Mouse (Mus musculus) MEL (cell line): ENCODE measurements around the gene Serpinf1. TPM values are rescaled to one million over a fixed set of nuclear protein-coding genes. Genes with fewer than 3 reads are reported as not detected.
A peak's percentile ranks its signal among the peaks of the same experiment; 100 is the strongest.

Experiments used
- DNase-seq: peaks from one replicate; pipeline ENCODE4 v3.0.0; 2011; ENCODE audit warnings: low read depth, low spot score
- H3K27ac ChIP-seq: 2 replicates; pipeline ENCODE4 v1.5.1; 2012; ENCODE audit warnings: low read depth, mild to moderate bottlenecking, control low read depth, low read length, moderate library complexity; ENCODE audit not compliant: control insufficient read depth
- H3K27me3 ChIP-seq, 2 experiments: fragments of 150-350 bp in 1 of 2; sonication (generic) in 1 of 2; 2 replicates each; pipeline ENCODE4 v1.6.1; 2012; ENCODE audit warnings: low read length in 2 of 2, mild to moderate bottlenecking in 2 of 2, improper control_type of control experiment in 1 of 2, moderate library complexity in 1 of 2; ENCODE audit not compliant: insufficient read depth in 2 of 2, control insufficient read depth in 1 of 2
- H3K36me3 ChIP-seq, 2 experiments: 2 replicates each; pipeline ENCODE4 v1.6.1; 2012 to 2014; ENCODE audit warnings: low read length in 2 of 2, improper control_type of control experiment in 1 of 2, inconsistent platforms in 1 of 2, mild to moderate bottlenecking in 1 of 2; ENCODE audit not compliant: insufficient read depth in 2 of 2, control insufficient read depth in 1 of 2
- H3K4me1 ChIP-seq, 2 experiments: fragments of 150-350 bp in 1 of 2; sonication (generic) in 1 of 2; 2 replicates each; pipeline ENCODE4 v1.6.1; 2012; ENCODE audit warnings: low read length in 2 of 2, improper control_type of control experiment in 1 of 2, mild to moderate bottlenecking in 1 of 2; ENCODE audit not compliant: insufficient read depth in 2 of 2, control insufficient read depth in 1 of 2
- H3K4me3 ChIP-seq, 2 experiments: fragments of 150-350 bp in 1 of 2; sonication (generic) in 1 of 2; 2 replicates each; pipeline ENCODE4 v1.5.1; 2012; ENCODE audit warnings: low read depth in 2 of 2, low read length in 2 of 2, mild to moderate bottlenecking in 2 of 2, moderate library complexity in 2 of 2, control low read depth in 1 of 2, improper control_type of control experiment in 1 of 2; ENCODE audit not compliant: control insufficient read depth in 1 of 2, insufficient read depth in 1 of 2
- H3K79me2 ChIP-seq: 2 replicates; pipeline ENCODE4 v1.6.1; 2012; ENCODE audit warnings: mild to moderate bottlenecking, low read length, moderate library complexity; ENCODE audit not compliant: control insufficient read depth, poor library complexity, insufficient read depth
- H3K9ac ChIP-seq: 2 replicates; pipeline ENCODE4 v1.6.1; 2012; ENCODE audit warnings: low read depth, mild to moderate bottlenecking, control low read depth, low read length, moderate library complexity; ENCODE audit not compliant: control insufficient read depth, poor library complexity, severe bottlenecking
- H3K9me3 ChIP-seq: fragments of 150-350 bp; sonication (generic); replicated peaks from 2 replicates; pipeline ENCODE4 v1.6.1; 2012; ENCODE audit warnings: mild to moderate bottlenecking, low read length, improper control_type of control experiment, moderate library complexity; ENCODE audit not compliant: insufficient read depth
- CTCF ChIP-seq, 3 experiments: IDR thresholded peaks in 2 of 3; conservative IDR thresholded peaks in 1 of 3; 2 replicates each; pipeline ENCODE4 v1.5.1; 2011 to 2012; ENCODE audit warnings: low read length in 3 of 3, low read depth in 2 of 3, mild to moderate bottlenecking in 2 of 3, improper control_type of control experiment in 1 of 3, inconsistent platforms in 1 of 3, mixed read lengths in 1 of 3, moderate library complexity in 1 of 3; ENCODE audit not compliant: control insufficient read depth in 1 of 3, insufficient read depth in 1 of 3, poor library complexity in 1 of 3, severe bottlenecking in 1 of 3
- E2F4 ChIP-seq: IDR thresholded peaks from 2 replicates; pipeline ENCODE4 v1.6.1; 2011; ENCODE audit warnings: low read depth, low read length, improper control_type of control experiment, borderline replicate concordance
- EP300 ChIP-seq, 2 experiments: IDR thresholded peaks; 2 replicates each; pipeline ENCODE4 v1.6.1; 2011; ENCODE audit warnings: improper control_type of control experiment in 2 of 2, low read length in 2 of 2, low read depth in 1 of 2, mild to moderate bottlenecking in 1 of 2
- ETS1 ChIP-seq: IDR thresholded peaks from 2 replicates; pipeline ENCODE4 v1.6.1; 2012; ENCODE audit warnings: low read depth, mild to moderate bottlenecking, inconsistent platforms, low read length, improper control_type of control experiment, moderate library complexity
- MAZ ChIP-seq: IDR thresholded peaks from 2 replicates; pipeline ENCODE4 v1.6.1; 2012; ENCODE audit warnings: low read depth, mild to moderate bottlenecking, inconsistent platforms, low read length, improper control_type of control experiment
- MXI1 ChIP-seq: IDR thresholded peaks from 2 replicates; pipeline ENCODE4 v1.6.1; 2011; ENCODE audit warnings: mild to moderate bottlenecking, low read depth, low read length, improper control_type of control experiment
- NELFE ChIP-seq: IDR thresholded peaks from 2 replicates; pipeline ENCODE4 v1.6.1; 2011; ENCODE audit warnings: low read depth, low read length, improper control_type of control experiment
- POLR2A ChIP-seq, 2 experiments: IDR thresholded peaks; 2 replicates each; pipeline ENCODE4 v1.6.1; 2011 to 2012; ENCODE audit warnings: low read length in 2 of 2, mild to moderate bottlenecking in 2 of 2, control low read depth in 1 of 2, improper control_type of control experiment in 1 of 2, low read depth in 1 of 2, moderate library complexity in 1 of 2; ENCODE audit not compliant: control insufficient read depth in 1 of 2, insufficient read depth in 1 of 2, poor library complexity in 1 of 2
- RAD21 ChIP-seq: IDR thresholded peaks from 2 replicates; pipeline ENCODE4 v1.6.1; 2011; ENCODE audit warnings: mild to moderate bottlenecking, low read depth, low read length, improper control_type of control experiment
- TAL1 ChIP-seq: IDR thresholded peaks from 2 replicates; pipeline ENCODE4 v1.6.1; 2012; ENCODE audit warnings: mild to moderate bottlenecking, inconsistent platforms, low read length, moderate library complexity, mixed read lengths
- UBTF ChIP-seq: IDR thresholded peaks from 2 replicates; pipeline ENCODE4 v1.6.1; 2012; ENCODE audit warnings: low read depth, mild to moderate bottlenecking, inconsistent platforms, low read length, improper control_type of control experiment, moderate library complexity, borderline replicate concordance; ENCODE audit not compliant: insufficient read depth
- ZC3H11A ChIP-seq: IDR thresholded peaks from 2 replicates; pipeline ENCODE4 v1.6.1; 2012; ENCODE audit warnings: low read depth, mild to moderate bottlenecking, inconsistent platforms, low read length, improper control_type of control experiment
- polyA plus RNA-seq, 2 experiments: library from polyadenylated mRNA; stranded (reverse) in 1 of 2; unstranded in 1 of 2; fragments of >175 nt in 1 of 2; fragments of >200 nt in 1 of 2; gene quantifications; 2 replicates each; pipeline versions ENCODE4 v1.2.1 to v1.2.4; 2012; ENCODE audit warnings: low replicate concordance in 2 of 2, low read depth in 1 of 2; ENCODE audit not compliant: insufficient read length in 2 of 2, insufficient read depth in 1 of 2, missing spikeins in 1 of 2
- total RNA-seq: library from RNA; depleted of rRNA; stranded (reverse); fragments of 300-350 nt; gene quantifications from 2 replicates; pipeline ENCODE4 v1.2.3, GENCODE M21; 2012

Gene Serpinf1
- total and polyA plus RNA-seq, 3 experiments = 0.36 TPM; not detected in 2

GRCm38 (mm10) chr11:75462865-75463336 lies 40.4 kb upstream of the Serpinf1 start (continued):
- TF ChIP-seq MAZ (peak; percentile 74; the same call in 1 of the 2 replicates), ETS1 (peak; percentile 71), MXI1 (peak; percentile 91), TAL1 (no peak)

- Histone ChIP-seq H3K4me3 (peak overlapping the region; percentile 61 to 77), H3K27ac (peak overlapping the region; percentile 74), H3K9me3 (no peaks in the 10 kb centered on the region), H3K9ac (peak overlapping the region; percentile 77), H3K27me3 (no peaks in the 10 kb centered on the region), H3K36me3 (peaks cover 0 to 23% of the 10 kb centered on the region in 2 experiments; a peak in 2 of 4 replicates), H3K4me1 (peaks cover 5 to 32% of the 10 kb centered on the region in 2 experiments), H3K79me2 (peaks cover 8% of the 10 kb centered on the region; the same call in 1 of the 2 replicates)
- DNase-seq = peak; percentile 91
- TF ChIP-seq MXI1 (peak; percentile 31; the same call in 1 of the 2 replicates), POLR2A (IDR thresholded peaks at IDR 0.05; ENCODE audit: control insufficient read depth in 1 of 2, insufficient read depth in 1 of 2, low read depth in 1 of 2, low read length in 2 of 2, poor library complexity in 1 of 2) (peak; percentile 29 to 47; a peak in 2 of 4 replicates), NELFE (peak; percentile 39; the same call in 1 of the 2 replicates), UBTF (no peak), EP300 (IDR thresholded peaks at IDR 0.05; ENCODE audit: low read depth in 1 of 2, low read length in 2 of 2) (peak in 1 of 2 experiments; percentile 40; a peak in 1 of 4 replicates), CTCF (IDR thresholded peaks at IDR 0.05 in 2 of 3, conservative IDR thresholded peaks at IDR 0.05 in 1 of 3; ENCODE audit: control insufficient read depth in 1 of 3, insufficient read depth in 1 of 3, low read depth in 2 of 3, low read length in 3 of 3, poor library complexity in 1 of 3, severe bottlenecking in 1 of 3) (no peak), ETS1 (peak; percentile 61), MAZ (0 out of 2 replicates have a peak, but pooled peaks have one; percentile 71)
Measured at GRCm38 (mm10) chr11:75462253-75462783, 39.8 kb upstream of the Serpinf1 start.

- Histone ChIP-seq H3K9me3 (no peaks in the 10 kb centered on the region), H3K4me1 (peaks cover 6 to 34% of the 10 kb centered on the region in 2 experiments), H3K9ac (peak overlapping the region; percentile 77), H3K36me3 (peaks cover 0 to 26% of the 10 kb centered on the region in 2 experiments; a peak in 2 of 4 replicates), H3K79me2 (peaks cover 8% of the 10 kb centered on the region; the same call in 1 of the 2 replicates), H3K27ac (peak overlapping the region; percentile 74), H3K27me3 (no peaks in the 10 kb centered on the region), H3K4me3 (peak overlapping the region; percentile 61 to 77)
- DNase-seq = no peak
- TF ChIP-seq NELFE = no peak
- no peak for TF ChIP-seq E2F4
- no peak for TF ChIP-seq ETS1
- TF ChIP-seq EP300 (IDR thresholded peaks at IDR 0.05; ENCODE audit: low read depth in 1 of 2, low read length in 2 of 2) = no peak
- TF ChIP-seq UBTF = no peak
- no peak for TF ChIP-seq RAD21
- peak in 1 of 2 experiments; percentile 87; a peak in 1 of 4 replicates for TF ChIP-seq POLR2A (IDR thresholded peaks at IDR 0.05; ENCODE audit: control insufficient read depth in 1 of 2, insufficient read depth in 1 of 2, low read depth in 1 of 2, low read length in 2 of 2, poor library complexity in 1 of 2)
- no peak for TF ChIP-seq ZC3H11A
Measured at GRCm38 (mm10) chr11:75461743-75462252, 39.3 kb upstream of the Serpinf1 start.
